Mouse (Mus musculus): Measurements from ENCODE around the gene Prss40. TPM values are rescaled to one million over a fixed set of nuclear protein-coding genes. Genes with fewer than 3 reads are reported as not detected.
"Not testable (repeated sequence)": the region's sequence is repeated elsewhere in the genome, so short reads cannot be mapped to it uniquely, and the experiment has no call there.

Gene Prss40
- polyA plus RNA-seq, 1 experiment from 2014 or later, result not detected

- CTCF ChIA-PET, result no interaction called here
- H3K27me3 ChIP-seq, result peaks cover 15% of the 10 kb centered on the region
- POLR2A ChIA-PET, result no interaction called here
- no peak for TF ChIP-seq CTCF (IDR thresholded peaks at IDR 0.05)
- DNase-seq (ENCODE audit: low read depth, low spot score) (no peak), ATAC-seq (no peak)
- in situ Hi-C loops (cut with MboI; ENCODE audit: low pct_unique_long_range_greater_than_20kb), result no loop called here
Measured at GRCm38 (mm10) chr1:34573221-34573620, 12.5 kb upstream of the Prss40 start.

- peaks cover 13% of the 10 kb centered on the region for H3K27me3 ChIP-seq
- no peak for TF ChIP-seq CTCF (IDR thresholded peaks at IDR 0.05)
- no peak for ATAC-seq
- DNase-seq (ENCODE audit: low read depth, low spot score), result no peak
- in situ Hi-C loops (cut with MboI; ENCODE audit: low pct_unique_long_range_greater_than_20kb), result no loop called here
- ChIA-PET CTCF (no interaction called here), POLR2A (no interaction called here)
Measured at GRCm38 (mm10) chr1:34571431-34571830, 10.7 kb upstream of the Prss40 start.

- H3K27me3 ChIP-seq, result peaks cover 1% of the 10 kb centered on the region
- in situ Hi-C loops (cut with MboI; ENCODE audit: low pct_unique_long_range_greater_than_20kb), result no loop called here
- POLR2A ChIA-PET, result no interaction called here
- DNase-seq (ENCODE audit: low read depth, low spot score) (no peak), ATAC-seq (no peak)
- no peak for TF ChIP-seq CTCF (IDR thresholded peaks at IDR 0.05)
- CTCF ChIA-PET, result no interaction called here
Measured at GRCm38 (mm10) chr1:34569876-34570275, 9.1 kb upstream of the Prss40 start.

- POLR2A ChIA-PET, result no interaction called here
- in situ Hi-C loops (cut with MboI; ENCODE audit: low pct_unique_long_range_greater_than_20kb), result no loop called here
- peaks cover 5% of the 10 kb centered on the region for H3K27me3 ChIP-seq
- CTCF ChIA-PET, result no interaction called here
- no peak for TF ChIP-seq CTCF (IDR thresholded peaks at IDR 0.05)
- ATAC-seq (no peak), DNase-seq (ENCODE audit: low read depth, low spot score) (no peak)
Measured at GRCm38 (mm10) chr1:34568120-34568519, 7.4 kb upstream of the Prss40 start.

GRCm38 (mm10) chr1:34564383-34565045 lies 3.8 kb upstream of the Prss40 start:
- ChIA-PET POLR2A (interaction anchor here (0.6 kb wide), 1 partner anchor 15 kb away, joined by 3 read pairs; the partner anchor contains the start of gene Amer3), CTCF (no interaction called here)
- in situ Hi-C loops (cut with MboI; ENCODE audit: low pct_unique_long_range_greater_than_20kb), result no loop called here
- H3K27me3 ChIP-seq, result peaks cover 8% of the 10 kb centered on the region
- ATAC-seq (no peak), DNase-seq (ENCODE audit: low read depth, low spot score) (no peak)
- no peak for TF ChIP-seq CTCF (IDR thresholded peaks at IDR 0.05)

GRCm38 (mm10) chr1:34554275-34554674 lies 6.5 kb downstream of the Prss40 start:
- no peak for DNase-seq (ENCODE audit: low read depth, low spot score)
- no peak for TF ChIP-seq CTCF (IDR thresholded peaks at IDR 0.05)
- in situ Hi-C loops (cut with MboI; ENCODE audit: low pct_unique_long_range_greater_than_20kb), result no loop called here
- POLR2A ChIA-PET, result no interaction called here
- H3K27me3 ChIP-seq, result peaks cover 5% of the 10 kb centered on the region
- no peak for ATAC-seq
- CTCF ChIA-PET, result no interaction called here

GRCm38 (mm10) chr1:34553690-34554089 lies 7.1 kb downstream of the Prss40 start:
- ChIA-PET POLR2A (no interaction called here), CTCF (no interaction called here)
- H3K27me3 ChIP-seq, result peaks cover 5% of the 10 kb centered on the region
- in situ Hi-C loops (cut with MboI; ENCODE audit: low pct_unique_long_range_greater_than_20kb), result no loop called here
- no peak for DNase-seq (ENCODE audit: low read depth, low spot score)
- no peak for TF ChIP-seq CTCF (IDR thresholded peaks at IDR 0.05)
- no peak for ATAC-seq

GRCm38 (mm10) chr1:34547074-34547473 lies 13.7 kb downstream of the Prss40 start:
- POLR2A ChIA-PET, result no interaction called here

GRCm38 (mm10) chr1:34536767-34537485 lies 23.8 kb downstream of the Prss40 start:
- POLR2A ChIA-PET, result no interaction called here

More at GRCm38 (mm10) chr1:34547074-34547473, 13.7 kb downstream of the Prss40 start:
- in situ Hi-C loops (cut with MboI; ENCODE audit: low pct_unique_long_range_greater_than_20kb), result loop anchor here (5.0 kb wide), 1 partner anchor 490 kb away; no protein-coding TSS in a partner anchor
- no peak for DNase-seq (ENCODE audit: low read depth, low spot score)
- H3K27me3 ChIP-seq, result peaks cover 4% of the 10 kb centered on the region
- ATAC-seq, result no peak
- TF ChIP-seq CTCF (IDR thresholded peaks at IDR 0.05), result no peak
- CTCF ChIA-PET, result no interaction called here

GRCm38 (mm10) chr1:34536291-34536766 lies 24.4 kb downstream of the Prss40 start:
- ChIA-PET POLR2A (no interaction called here), CTCF (no interaction called here)
- H3K27me3 ChIP-seq, result peaks cover 33% of the 10 kb centered on the region
- ATAC-seq (no peak), DNase-seq (ENCODE audit: low read depth, low spot score) (no peak)
- no peak for TF ChIP-seq CTCF (IDR thresholded peaks at IDR 0.05)
- in situ Hi-C loops (cut with MboI; ENCODE audit: low pct_unique_long_range_greater_than_20kb), result no loop called here

More at GRCm38 (mm10) chr1:34536767-34537485, 23.8 kb downstream of the Prss40 start:
- CTCF ChIA-PET, result no interaction called here
- TF ChIP-seq CTCF (IDR thresholded peaks at IDR 0.05), result no peak
- in situ Hi-C loops (cut with MboI; ENCODE audit: low pct_unique_long_range_greater_than_20kb), result no loop called here
- peak; percentile 7 for DNase-seq (ENCODE audit: low read depth, low spot score)
- H3K27me3 ChIP-seq, result peaks cover 33% of the 10 kb centered on the region
- peak; percentile 58 for ATAC-seq

GRCm38 (mm10) chr1:34535043-34535698 lies 25.6 kb downstream of the Prss40 start, which contains the start of gene Cfc1:
Cfc1 (plus strand) TSS chr1:34535648.
- in situ Hi-C loops (cut with MboI; ENCODE audit: low pct_unique_long_range_greater_than_20kb); POLR2A ChIA-PET; ATAC-seq; CTCF ChIA-PET; DNase-seq (ENCODE audit: low read depth, low spot score): not testable (repeated sequence)
- peaks cover 33% of the 10 kb centered on the region for H3K27me3 ChIP-seq

GRCm38 (mm10) chr1:34534574-34534973 lies 26.2 kb downstream of the Prss40 start:
- in situ Hi-C loops (cut with MboI; ENCODE audit: low pct_unique_long_range_greater_than_20kb); POLR2A ChIA-PET; CTCF ChIA-PET; DNase-seq (ENCODE audit: low read depth, low spot score); ATAC-seq: not testable (repeated sequence)
- peaks cover 32% of the 10 kb centered on the region for H3K27me3 ChIP-seq
